Mouse (Mus musculus): Measurements from ENCODE around the gene Cdc20.

Cdc20 gene

GRCm38 (mm10) chr4:118436820-118437603 is at the start of gene Cdc20:
Cdc20 (minus strand) TSS chr4:118437352.
- CTCF ChIA-PET: no interaction called here

DNA sequence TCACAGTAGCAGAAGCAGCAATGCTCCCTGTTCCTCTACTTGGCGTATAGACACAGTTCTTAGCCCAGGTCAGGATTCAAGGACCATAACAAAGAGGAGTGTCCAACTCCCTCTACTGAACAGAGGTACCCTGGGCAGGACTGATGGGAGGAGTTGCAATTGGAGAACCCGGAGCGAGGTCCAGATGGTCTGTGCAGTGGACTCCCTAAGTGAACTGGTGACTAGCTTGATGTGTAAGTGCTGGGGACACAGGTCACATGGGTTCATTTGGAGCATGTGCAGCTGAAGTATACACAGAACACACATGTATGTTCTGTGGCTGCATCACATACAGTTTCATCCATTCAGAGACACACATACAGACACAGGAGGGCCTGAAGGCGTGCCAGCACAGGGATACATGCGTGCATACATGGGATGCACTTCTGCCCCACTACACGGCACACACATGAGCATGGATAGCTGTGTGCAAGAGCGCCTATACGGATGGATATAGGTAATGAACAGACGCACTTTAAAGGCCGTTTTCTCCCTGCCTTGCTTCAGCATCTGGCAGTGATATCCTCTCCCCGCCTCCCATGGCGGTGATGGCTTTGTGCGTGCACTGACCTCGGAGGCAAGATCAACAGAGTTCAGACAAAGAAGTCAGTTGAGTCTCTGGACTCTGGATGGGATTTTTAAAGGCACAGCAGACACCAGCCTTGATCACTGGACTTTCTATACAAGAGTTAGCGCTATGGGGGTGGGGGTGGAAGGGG is 39.8 kb upstream of the Cdc20 start:
- CTCF ChIA-PET: no interaction called here

DNA sequence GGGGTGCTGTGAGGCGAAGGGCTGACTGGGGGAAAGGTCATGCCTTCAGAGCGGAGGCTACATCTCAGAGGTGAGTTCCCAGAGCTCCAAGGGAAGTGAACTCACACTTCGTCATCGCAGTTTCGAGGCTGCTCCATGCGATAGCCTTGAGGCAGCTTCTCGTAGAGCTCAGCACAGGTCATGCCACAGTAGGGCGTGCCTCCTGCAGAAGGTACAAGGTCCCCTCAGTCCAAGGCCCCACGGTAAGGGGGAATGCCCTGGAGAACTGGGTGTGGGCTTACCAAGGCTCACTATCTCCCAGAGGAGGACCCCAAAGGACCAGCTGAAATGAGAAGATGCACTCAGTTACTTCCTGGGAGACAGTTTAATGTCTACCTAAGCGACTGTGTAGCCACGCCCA is 35.5 kb upstream of the Cdc20 start:
- CTCF ChIA-PET: no interaction called here

DNA sequence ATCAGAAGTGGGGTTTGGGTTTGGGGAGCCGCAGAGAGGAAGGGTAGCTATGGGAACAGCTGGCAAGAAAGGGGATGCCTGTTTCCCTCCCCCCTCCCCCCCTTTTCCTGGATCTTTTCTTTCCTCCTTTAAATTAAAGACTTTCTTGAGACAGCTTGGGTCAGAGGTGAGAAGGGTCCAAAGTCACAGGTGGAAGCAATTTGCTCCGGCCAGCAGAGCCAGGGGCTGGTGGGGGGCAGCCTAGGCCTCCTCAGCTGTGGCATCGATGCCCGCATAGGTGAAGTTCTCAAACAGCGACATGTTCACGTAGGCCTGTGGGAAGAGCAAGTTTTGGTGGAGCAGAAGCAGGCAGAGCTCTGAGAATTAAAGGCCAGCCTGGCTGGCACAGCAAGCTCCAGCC is 34.1 kb upstream of the Cdc20 start:
- CTCF ChIA-PET: no interaction called here

DNA sequence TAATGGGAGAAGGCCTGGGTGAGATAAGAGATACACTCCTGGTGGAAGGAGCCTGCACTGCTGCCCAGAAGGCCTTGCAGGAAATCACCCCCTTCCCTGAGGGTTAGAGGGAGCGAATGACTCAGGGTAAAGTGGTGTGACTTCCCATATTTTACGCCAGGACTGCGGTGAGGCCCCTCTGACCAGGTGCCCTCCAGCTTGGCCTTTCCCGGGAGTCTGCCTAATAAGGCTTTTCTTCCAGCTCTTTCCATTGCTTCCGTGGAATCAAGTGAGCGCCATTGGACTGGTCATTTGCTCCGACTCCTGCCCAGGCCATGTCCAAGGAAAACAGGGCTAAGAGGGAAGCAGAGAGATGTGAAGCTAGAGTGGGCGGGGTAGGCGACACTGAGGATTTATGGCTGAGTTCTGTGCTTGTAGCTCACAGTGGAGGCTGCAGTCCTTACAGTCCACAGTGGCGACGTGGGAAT is 28.6 kb upstream of the Cdc20 start:
- CTCF ChIA-PET: no interaction called here

GRCm38 (mm10) chr4:118464956-118465355 is 27.8 kb upstream of the Cdc20 start:
- CTCF ChIA-PET: no interaction called here

DNA sequence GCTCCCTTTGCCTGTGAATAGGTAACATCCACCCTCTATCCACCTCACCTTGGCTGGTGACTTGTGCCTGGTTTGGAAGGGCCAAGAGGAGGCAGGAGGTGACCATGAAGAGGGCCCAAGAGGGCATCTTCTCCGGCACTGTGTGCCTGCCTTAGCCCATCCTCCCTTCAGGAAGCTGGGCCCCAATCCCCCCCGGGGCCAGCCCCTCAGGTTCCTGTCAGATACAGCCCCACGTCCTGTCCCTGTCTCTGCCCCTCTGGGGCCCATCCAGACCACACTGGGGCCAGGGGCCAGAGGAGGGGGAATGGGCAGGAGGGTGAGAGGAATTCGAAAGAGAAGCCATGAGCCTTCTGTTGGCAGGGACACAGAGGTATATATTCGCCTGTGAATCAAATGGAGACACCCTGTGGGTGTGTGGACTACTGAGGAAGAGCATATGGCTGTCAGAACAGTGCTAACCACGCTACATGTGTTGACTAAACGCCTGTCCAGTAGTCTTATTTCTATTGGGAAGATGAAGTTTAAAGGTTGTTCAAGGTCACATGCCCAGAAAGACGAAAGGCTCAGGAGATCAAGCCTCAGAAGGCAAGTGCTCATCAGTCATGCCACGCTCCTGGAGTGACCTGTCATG is 20.3 kb upstream of the Cdc20 start, which contains the start of gene Mpl:
Mpl (minus strand) TSS at position 169 of the 631 bp plus-strand sequence.
- CTCF ChIA-PET: no interaction called here

DNA sequence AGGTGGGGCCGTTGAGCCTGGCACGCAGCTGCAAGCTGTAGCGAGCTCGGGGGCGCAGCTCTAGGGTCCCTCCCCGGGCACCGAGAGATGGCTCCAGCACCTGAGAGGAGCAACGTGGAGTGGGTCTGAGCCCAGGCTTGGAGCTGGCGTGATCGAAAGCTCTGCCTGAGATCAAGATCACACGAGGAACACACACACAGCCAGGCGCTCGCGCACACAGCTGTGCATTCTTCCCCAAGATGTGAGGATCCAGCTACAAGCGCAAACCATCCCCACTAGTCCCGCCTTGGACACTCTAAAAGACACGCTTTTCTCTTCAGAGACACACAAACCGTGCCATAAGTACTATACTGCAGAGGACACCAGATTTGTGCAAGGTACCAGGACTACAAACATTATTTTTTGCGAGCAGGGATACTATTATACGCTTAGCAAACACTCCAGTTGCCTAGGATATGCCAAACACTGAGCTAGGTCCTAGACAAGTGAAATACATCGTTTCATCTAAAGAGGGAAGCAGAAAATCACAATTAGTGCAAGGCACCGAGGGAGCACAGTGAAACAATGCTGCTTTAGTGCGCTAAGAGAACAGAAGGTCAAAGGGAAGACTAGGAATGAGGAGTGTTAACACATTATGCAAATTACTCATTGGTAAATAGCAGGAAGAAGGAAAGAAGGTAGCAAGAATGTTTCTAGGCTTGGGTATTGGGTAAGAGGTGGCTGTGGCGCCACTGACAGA is 9.4 kb upstream of the Cdc20 start:
- CTCF ChIA-PET: no interaction called here

DNA sequence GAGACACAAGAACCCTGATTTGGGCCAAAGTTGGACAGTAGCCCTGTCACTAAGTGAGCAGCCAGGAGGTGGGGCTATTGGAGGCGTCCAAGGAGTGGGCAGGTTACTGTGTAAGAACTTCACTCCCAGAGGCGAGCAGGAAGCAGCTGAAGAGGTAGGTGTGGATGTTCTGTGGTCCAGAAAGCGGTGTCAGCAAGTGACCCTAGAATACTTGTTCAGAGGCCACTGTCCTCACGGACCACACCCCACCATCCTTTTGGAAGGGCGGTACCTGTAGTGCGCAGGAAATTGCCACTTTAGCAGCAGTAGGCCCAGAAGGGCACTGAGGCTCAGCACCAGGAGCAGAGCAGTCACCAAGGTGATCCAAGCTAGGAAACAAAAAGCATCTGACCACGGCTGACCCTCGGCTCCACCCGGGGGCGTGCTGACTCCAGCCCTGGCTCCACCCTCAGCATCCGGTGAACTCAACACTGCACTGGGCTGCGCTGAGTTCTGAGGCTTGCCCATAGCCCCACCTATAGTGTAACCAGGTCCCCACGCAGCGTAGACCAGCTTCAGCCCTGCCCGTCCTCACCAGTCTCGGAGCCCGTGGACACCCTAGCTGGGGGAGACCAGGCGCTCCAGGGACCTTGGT is 8.7 kb upstream of the Cdc20 start:
- CTCF ChIA-PET: no interaction called here

DNA sequence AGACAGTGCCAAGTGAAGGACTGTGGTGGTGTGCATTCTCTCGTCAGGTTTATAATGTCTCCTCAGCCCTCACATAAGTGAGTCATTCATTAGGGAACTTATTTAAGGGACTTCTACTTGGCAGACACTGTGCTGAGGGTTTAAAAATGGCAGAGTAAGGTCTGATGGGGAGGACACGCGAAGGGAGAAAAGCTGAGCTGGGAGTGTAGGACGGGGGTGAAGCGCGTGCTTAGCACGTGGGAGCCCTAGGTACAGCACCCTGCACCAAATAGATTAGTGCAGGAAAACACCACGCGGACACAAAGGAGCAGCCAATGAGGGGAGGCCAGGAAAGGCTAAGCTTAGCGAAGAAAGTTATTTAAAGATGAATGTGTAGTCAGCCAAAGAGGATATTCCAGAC is 7.9 kb upstream of the Cdc20 start:
- CTCF ChIA-PET: no interaction called here

DNA sequence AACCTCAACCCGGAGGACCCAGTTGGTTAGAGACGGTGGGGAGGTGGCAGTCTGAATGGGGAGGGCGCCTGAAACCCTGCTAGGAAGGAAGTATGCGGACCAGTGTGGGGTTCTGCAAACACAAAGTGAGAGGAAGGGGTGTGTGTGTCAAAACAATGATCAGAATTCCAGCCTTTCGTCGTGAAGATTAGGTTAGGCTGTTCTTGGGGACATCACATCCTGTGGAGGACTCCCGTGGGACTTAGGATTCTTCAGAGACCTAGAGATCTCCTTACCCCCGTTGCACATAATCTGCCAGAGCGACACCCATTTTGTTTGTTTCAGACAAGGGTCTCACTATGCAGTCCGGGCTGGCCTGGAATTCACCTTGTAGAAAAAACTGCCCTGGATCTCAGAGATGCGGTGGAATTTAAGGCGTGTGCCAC is 689 bp upstream of the Cdc20 start:
- CTCF ChIA-PET: no interaction called here

- CTCF ChIA-PET: no interaction called here
These were observed 4.8 kb downstream of the Cdc20 start for GRCm38 (mm10) chr4:118432332-118432731.

DNA sequence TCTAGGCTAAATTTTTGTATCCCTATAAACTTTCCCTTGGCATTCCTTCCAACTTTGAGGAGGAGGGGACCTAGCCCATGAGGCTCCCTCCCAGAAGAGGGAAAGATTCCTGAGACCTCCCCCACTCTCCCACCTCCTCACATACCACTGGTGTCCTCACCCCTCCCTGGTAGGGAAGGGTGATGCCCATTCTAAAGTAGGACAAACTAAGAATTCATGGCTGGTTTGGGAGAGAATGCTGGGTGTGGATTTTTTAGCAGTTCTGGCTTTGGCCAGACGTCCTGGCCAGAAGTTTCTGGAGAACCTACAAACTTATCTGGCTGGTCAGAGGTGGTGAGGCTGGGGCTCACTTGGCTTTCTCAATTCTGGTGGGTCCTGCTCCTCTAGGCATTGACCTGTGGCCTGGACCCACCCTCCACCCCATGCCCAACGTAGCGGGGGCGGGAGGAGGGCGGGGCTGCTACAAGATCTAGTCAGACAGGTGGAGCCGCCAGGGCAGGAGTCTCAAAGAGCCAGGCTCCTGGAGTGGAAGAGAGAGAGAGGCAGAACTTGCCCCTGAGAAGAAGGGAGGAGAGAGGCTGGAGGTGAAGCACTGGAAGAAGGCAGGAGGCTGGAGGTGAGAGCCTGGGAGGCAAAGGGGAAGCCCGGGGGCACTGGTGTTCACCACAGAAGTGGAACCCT is 7.8 kb downstream of the Cdc20 start:
- CTCF ChIA-PET: no interaction called here

- CTCF ChIA-PET: interaction anchor here (1.0 kb wide), 1 partner anchor 22 kb away, joined by 3 read pairs; no protein-coding TSS in a partner anchor
These were observed 8.5 kb downstream of the Cdc20 start for GRCm38 (mm10) chr4:118428531-118429214.

GRCm38 (mm10) chr4:118427768-118428451 is 9.2 kb downstream of the Cdc20 start, which contains the start of gene Elovl1:
Elovl1 (plus strand) TSS chr4:118428093.
- CTCF ChIA-PET: interaction anchor here (0.7 to 1.0 kb wide), 2 partner anchors 21 to 123 kb away, joined by 3 to 11 read pairs; no protein-coding TSS in a partner anchor

DNA sequence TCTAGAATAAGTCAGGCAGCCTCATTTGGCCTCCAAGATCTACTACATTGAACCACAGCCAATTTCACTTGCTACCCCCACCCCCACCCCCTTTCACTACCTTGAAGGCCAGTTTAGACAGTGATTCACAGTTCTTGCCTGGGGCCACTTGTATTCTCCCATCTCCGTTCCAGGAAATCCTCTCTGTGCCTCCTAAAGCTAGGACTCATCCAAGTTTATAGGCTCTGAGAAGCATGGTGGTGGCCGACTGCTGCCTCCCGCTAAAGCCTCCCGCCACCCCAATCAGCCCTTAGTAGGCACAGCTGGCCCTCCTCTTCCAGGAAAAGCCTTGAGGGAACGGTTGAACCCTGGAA is 9.8 kb downstream of the Cdc20 start:
- CTCF ChIA-PET: interaction anchor here (0.7 kb wide), 1 partner anchor 122 kb away, joined by 11 read pairs; no protein-coding TSS in a partner anchor

- CTCF ChIA-PET: interaction anchor here (0.6 kb wide), 1 partner anchor 450 kb away, joined by 6 read pairs; no protein-coding TSS in a partner anchor
These were observed 11.8 kb downstream of the Cdc20 start for GRCm38 (mm10) chr4:118425374-118425773.

GRCm38 (mm10) chr4:118424541-118425160 is 12.5 kb downstream of the Cdc20 start:
- CTCF ChIA-PET: no interaction called here

- CTCF ChIA-PET: no interaction called here
These were observed 15.8 kb downstream of the Cdc20 start for GRCm38 (mm10) chr4:118421384-118421783.
